Mouse (Mus musculus) right cerebral cortex, adult 2 months (tissue): Measurements from ENCODE around the gene Tubb4a.
A peak's percentile ranks its signal among the peaks of the same experiment; 100 is the strongest.
"Not testable (repeated sequence)": the region's sequence is repeated elsewhere in the genome, so short reads cannot be mapped to it uniquely, and the experiment has no call there.

Experiments used
- DNase-seq, 2 experiments: peaks; one replicate each; pipeline ENCODE4 v3.0.0; 2021 to 2022; ENCODE audit warnings: low spot score in 2 of 2

Tubb4a gene

DNA sequence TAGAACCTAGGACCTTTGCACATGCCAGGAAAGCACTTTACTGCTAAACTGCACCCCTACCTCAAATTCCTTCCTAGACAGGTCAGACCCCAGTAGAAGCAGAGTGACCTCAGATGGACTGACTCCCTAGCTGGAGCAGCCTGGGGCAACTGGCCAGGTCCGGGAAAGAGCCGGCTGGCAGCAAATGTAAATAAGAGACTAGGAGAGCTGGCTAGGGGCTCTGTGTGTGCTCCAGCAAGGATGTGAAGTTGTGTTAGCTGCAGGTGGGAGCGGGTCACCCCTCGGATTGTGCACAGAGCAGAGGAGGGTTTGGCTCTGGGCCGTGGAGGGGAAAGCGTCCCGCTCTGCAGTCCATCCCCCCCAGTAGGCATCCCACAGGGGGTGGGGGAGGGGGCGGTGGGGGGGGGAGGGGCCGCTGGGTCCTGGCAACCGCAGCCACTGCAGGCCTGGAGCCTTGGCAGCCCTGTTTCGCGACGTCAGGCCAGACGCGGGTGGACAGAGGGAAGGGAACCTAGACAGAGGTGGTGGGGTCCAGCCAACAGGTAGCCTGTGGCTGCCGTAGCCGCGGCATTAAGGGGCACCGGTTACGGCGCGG is 28.6 kb downstream of the Tubb4a start, which contains the start of gene Crb3:
TSS of gene Crb3 (plus strand) at position 215 of the 595 bp plus-strand sequence.
- DNase-seq = peak in 1 of 2 experiments; percentile 23

DNA sequence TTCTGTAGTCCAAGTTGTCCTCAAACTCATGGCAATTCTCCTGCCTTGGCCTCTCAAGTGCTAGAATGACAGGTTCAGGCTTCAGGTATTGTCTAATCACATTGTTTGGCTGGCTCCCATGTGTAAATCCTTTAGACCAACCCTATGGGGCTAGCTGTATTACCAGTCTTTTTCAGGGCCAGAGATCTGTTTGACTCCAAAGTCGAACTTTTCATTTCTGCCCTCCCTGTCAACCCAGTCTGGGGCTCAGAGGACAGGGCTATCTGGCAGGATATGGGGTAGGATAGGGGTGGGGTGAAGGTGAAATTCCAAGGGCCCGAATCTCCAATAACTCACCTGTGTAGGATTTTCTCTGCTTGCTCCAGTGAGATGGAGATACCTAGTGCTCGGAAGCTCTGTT is 31.3 kb downstream of the Tubb4a start:
- DNase-seq = no peak

DNA sequence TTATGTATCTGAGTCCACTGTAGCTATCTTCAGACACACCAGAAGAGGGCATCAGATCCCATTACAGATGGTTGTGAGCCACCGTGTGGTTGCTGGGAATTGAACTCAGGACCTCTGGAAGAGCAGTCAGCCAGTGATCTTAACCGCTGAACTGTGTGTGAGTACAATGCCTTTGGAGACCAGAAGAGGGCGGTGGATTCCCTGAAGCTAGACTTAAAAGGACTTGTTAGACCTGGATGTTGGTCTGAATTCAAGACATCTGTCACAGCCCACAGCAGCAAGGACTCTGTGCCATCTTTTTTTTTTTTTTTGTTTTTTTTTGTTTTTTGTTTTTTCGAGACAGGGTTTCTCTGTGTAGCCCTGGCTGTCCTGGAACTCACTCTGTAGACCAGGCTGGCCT is 35.9 kb downstream of the Tubb4a start:
- DNase-seq = not testable (repeated sequence)

DNA sequence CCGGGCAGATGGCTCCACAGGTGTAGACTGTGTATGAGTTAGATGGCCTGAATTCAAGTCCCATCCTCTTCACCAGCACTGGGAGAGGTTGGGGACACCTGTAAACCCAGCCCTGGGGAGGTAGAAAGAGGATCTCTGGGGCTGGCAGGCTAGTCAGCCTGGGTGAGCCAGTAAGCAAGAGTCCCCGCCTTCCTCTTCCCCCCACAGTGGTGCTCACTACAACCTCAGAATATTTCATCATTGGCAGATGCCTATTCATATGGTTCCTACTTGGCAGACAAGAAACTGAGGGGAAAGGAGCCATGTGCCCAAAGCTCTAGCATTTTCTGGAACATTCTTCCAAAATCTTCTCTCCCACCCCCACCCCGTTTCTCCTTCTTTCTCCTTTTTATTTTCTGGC is 38.8 kb downstream of the Tubb4a start:
- DNase-seq = no peak

DNA sequence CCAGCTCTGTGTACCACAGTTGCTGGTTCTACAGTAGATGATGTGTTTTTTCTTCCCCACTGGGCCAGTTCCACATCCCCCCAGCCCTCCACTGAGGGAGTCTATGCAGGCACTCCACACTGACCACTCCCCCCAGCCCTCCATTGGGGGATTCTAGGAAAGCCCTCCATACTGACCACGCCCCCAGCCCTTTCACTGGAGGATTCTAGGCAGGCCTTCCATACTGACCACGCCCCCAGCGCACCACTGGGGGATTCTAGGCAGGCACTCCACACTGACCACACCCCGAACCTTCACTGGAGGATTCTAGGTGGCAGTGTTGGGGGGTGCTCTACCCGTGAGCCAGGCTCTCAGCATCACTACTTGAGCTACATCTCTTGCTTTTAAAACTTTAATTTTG is 40.2 kb downstream of the Tubb4a start:
- DNase-seq = no peak

DNA sequence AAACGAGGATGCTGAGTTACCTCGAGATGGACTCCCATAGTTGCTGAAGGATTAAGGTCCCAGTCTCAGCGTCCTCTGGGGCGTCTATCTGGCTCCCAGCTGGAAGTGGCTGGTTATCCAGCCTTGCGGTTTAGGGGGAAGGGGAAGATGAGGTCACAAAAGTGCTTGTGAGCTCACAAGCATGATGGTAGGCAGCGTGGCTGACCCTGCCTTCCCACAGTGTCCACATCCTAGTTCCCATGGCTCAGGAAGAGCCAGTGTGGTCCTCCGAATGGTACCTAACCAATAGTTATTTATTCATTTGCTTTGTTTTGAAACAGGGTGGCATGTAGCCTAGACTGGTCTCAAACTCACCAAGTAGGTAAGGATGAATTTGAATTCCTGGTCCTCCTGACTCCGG is 46.0 kb downstream of the Tubb4a start, which contains the start of gene Slc25a41:
TSS of gene Slc25a41 (minus strand) at position 101 of the 400 bp plus-strand sequence.
- DNase-seq = no peak

DNA sequence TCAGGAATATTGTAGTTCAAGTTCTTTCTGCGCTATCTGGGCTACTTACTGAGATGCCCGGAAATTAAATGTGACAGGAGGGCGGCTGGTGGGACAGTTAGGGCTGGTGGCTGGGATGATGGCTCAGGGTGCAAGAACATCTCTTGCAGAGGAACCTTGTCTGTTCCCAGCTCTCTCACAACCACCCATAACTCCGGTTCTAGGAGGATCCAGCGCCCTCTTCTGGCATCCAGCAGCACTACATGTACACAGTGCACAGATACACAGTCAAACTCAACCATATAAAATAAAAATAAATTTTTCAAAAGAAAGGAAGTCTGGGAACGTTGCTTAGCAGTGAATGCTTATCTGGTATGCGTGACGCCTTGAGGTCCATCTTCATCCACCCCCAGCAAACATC is 48.6 kb downstream of the Tubb4a start:
- no peak for DNase-seq

DNA sequence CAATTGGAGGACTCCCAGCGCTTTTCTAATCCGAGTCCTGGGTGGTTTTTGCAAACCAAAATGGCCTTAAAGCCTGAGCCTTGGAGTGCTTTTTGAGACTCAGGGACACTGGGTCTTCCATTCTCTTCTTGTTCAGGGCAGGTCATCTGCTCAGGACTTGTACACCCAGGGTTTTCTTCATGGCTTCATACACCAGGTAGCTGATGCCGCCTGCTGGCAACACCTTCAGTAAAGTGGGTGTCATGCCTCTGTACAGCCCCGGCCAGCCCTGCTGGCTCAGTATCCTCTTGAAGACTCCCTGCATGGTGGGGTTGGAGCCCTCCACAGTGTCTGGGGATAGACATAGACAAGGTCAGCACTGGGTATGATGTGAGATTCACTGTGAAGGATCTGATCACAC is 54.7 kb downstream of the Tubb4a start:
- DNase-seq = no peak

DNA sequence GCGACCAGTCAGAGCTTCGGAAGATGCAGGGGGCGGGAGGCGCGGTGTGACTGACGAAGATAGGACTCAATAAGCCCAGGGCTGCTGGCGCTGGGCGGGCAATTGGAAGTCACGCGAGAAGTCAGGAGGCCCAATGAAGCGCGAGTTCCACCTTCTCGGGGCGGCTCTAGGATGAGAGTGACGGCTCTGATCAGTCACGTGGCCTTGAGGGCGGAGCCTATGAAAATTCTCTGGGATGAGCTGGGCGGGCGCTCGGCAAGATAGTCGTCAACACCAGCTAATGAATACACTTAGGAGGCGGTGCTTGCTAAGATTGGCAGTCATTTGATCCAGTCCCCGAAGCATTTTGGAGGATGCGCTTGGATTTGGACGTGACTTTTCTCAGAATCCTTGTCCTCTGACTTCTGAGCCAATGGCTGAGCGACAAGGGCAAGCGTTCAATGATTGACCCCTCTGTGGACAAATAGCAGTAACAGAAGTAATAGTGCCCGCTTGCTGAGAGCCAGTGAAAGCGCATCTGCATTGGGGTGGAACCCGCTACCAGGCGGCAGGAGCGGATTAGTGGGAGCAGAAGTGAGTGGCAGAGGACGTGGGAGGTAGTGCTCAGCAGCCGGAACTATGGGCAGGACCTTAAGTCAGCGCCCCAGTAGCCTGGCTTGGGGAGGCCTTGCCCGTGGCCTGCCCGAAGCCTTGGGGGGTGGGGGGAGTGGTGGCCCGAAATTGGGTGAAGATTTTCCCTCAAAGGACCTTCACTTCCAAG is 55.7 kb downstream of the Tubb4a start:
- peak; percentile 100 for DNase-seq

DNA sequence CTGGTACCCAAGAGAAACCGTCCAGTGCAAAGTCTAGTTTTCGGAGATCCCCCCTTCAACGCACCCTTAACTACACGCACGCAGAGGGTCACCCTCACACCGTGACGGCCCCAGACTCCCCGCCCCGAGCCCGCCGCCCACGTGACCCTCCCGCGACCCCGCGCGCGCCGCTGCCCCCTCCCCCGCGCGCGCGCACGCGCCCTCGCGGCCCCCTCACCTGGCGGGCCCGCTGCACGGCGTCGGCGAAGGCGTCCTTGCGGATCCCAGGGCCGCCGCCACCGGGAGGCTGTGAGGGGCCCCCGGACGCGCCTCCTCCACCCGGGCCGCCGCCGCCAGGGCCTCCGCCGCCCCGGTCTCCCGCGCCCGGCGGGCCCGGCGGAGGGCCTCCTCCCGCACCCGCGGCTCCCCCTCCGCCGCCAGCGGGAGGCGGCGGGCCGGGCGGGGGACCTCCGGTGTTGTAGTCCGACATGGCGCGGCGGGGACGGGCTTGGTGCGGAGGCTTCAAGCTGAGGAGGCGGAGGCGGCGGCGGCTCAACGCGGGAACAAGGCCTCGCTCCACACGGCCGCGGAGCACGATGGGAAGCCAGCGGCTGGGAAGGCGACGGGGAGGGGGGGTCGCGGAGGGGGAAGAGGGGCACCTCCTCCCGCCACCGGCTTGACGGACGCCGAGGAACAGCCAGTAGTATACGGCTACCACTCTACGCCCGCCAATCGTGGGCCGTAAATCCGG is 56.5 kb downstream of the Tubb4a start, which contains the start of gene Khsrp:
TSS of gene Khsrp (minus strand) at position 592 of the 730 bp plus-strand sequence.
- peak in 1 of 2 experiments; percentile 28 for DNase-seq
